Mouse (Mus musculus): ENCODE data around the gene Oxt. TPM values are rescaled to one million over a fixed set of nuclear protein-coding genes. Genes with fewer than 3 reads are reported as not detected.

Gene Oxt
- polyA plus RNA-seq, 1 experiment, result not detected

DNA sequence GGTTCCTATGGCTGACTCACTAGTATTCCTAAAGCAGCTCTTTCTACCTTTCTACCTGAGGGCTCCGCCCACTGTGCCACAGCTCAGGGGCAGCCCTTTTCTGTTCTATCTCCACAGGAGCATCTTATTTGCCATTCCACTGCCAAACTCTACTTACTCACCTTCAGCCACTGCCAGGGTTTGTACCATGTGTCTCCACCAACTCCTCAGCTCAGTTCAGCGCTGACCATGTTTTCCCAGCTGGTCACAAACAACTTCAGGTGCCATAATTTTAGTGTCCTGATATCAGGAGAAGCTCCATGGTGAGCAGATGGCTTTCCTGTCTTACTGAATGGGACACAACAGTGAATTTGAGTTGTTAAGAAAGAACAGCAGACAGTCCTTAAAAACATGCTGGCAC, 18.5 kb upstream of the Oxt start:
- Histone ChIP-seq H3K27ac (ENCODE audit: insufficient read depth, low read length) (no peak overlapping the region), H3K9ac (ENCODE audit: low read depth, poor library complexity, severe bottlenecking) (no peak overlapping the region), H3K27me3 (ENCODE audit: control insufficient read depth, insufficient read depth, low read length, poor library complexity, severe bottlenecking) (no peaks in the 10 kb centered on the region), H3K4me1 (ENCODE audit: control insufficient read depth, insufficient read depth, low read length) (no peaks in the 10 kb centered on the region), H3K4me3 (ENCODE audit: low read depth, low read length) (no peak overlapping the region), H3K9me3 (replicated peaks; ENCODE audit: control insufficient read depth, insufficient read depth, low read length, poor library complexity, severe bottlenecking) (no peaks in the 10 kb centered on the region), H3K36me3 (ENCODE audit: control insufficient read depth, insufficient read depth, low read length, poor library complexity, severe bottlenecking) (no peaks in the 10 kb centered on the region)
- no peak for TF ChIP-seq POLR2A (IDR thresholded peaks at IDR 0.05; ENCODE audit: insufficient read depth, low read length)
- no peak for TF ChIP-seq EP300 (IDR thresholded peaks at IDR 0.05; ENCODE audit: insufficient read depth, low read depth, low read length)
- TF ChIP-seq CTCF (IDR thresholded peaks at IDR 0.05; ENCODE audit: low read depth, low read length), result no peak

DNA sequence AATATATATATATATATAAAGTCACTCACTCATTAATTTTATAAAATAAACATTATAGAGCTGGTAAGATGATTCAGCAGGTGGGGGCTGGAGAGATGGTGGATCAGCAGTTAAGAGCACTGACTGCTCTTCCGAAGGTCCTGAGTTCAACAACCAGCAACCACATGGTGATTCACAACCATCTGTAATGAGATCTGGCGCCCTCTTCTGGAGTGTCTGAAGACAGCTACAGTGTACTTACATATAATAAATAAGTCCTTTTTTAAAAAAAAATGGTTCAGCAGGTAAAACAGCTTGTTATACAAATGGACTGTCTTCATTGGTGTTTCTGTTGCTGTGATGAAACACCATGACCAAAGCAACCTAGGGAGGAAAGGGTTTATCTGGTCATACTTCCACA, 18.0 kb upstream of the Oxt start:
- no peaks in the 10 kb centered on the region for H3K4me1 ChIP-seq (ENCODE audit: control insufficient read depth, insufficient read depth, low read length)
- no peak for TF ChIP-seq CTCF (IDR thresholded peaks at IDR 0.05; ENCODE audit: low read depth, low read length)
- TF ChIP-seq EP300 (IDR thresholded peaks at IDR 0.05; ENCODE audit: insufficient read depth, low read depth, low read length), result no peak
- TF ChIP-seq POLR2A (IDR thresholded peaks at IDR 0.05; ENCODE audit: insufficient read depth, low read length), result no peak
- H3K27ac ChIP-seq (ENCODE audit: insufficient read depth, low read length), result no peak overlapping the region
- no peaks in the 10 kb centered on the region for H3K9me3 ChIP-seq (replicated peaks; ENCODE audit: control insufficient read depth, insufficient read depth, low read length, poor library complexity, severe bottlenecking)
- no peak overlapping the region for H3K4me3 ChIP-seq (ENCODE audit: low read depth, low read length)
- H3K27me3 ChIP-seq (ENCODE audit: control insufficient read depth, insufficient read depth, low read length, poor library complexity, severe bottlenecking), result no peaks in the 10 kb centered on the region
- H3K36me3 ChIP-seq (ENCODE audit: control insufficient read depth, insufficient read depth, low read length, poor library complexity, severe bottlenecking), result no peaks in the 10 kb centered on the region
- H3K9ac ChIP-seq (ENCODE audit: low read depth, poor library complexity, severe bottlenecking), result no peak overlapping the region

DNA sequence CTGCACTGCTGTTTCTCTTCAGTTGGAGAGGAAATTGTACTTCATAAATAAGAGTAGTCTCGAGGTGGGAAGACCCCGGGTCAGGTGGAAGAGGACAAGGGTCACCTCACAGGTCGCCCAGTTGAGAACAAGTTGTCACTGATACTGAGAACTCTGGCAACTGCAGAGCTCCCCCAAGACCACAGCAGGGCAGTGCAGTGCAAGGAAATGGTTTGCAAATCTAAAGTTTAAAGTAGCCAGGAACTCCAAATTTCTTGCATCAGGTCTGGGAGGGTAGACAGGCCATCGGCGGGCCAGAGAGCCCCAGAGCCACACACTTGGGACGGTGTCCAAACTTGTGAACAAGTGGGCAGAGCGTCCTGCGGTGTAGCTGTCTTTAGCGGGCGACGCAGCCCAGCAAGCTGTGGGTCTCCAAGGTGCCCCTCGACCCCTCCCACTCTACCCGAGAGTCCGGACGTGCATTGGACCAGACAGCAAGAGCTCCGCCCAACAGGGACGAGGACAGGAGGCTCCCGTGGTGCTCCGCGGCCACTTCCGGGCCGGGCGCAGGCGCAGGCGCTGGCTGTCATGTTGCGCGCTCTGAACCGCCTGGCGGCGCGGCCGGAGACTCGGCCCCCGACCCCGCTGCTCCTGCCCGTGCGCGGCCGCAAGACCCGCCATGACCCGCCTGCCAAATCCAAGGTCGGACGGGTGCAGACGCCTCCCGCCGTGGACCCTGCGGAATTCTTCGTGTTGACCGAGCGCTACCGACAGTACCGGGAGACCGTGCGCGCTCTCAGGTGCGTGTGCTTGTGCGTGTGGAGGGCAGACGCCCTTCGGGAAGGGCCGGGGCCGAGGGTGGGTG, 12.5 kb upstream of the Oxt start, which contains the start of gene Mrps26:
Mrps26 (plus strand) TSS at position 531 of the 844 bp plus-strand sequence.
- no peaks in the 10 kb centered on the region for H3K9me3 ChIP-seq (replicated peaks; ENCODE audit: control insufficient read depth, insufficient read depth, low read length, poor library complexity, severe bottlenecking)
- H3K4me3 ChIP-seq (ENCODE audit: low read depth, low read length), result peak within 1 kb of the TSS; percentile 93
- H3K36me3 ChIP-seq (ENCODE audit: control insufficient read depth, insufficient read depth, low read length, poor library complexity, severe bottlenecking), result peaks cover 5% of the 10 kb centered on the region
- H3K4me1 ChIP-seq (ENCODE audit: control insufficient read depth, insufficient read depth, low read length), result no peaks in the 10 kb centered on the region
- TF ChIP-seq EP300 (IDR thresholded peaks at IDR 0.05; ENCODE audit: insufficient read depth, low read depth, low read length) (no peak), CTCF (IDR thresholded peaks at IDR 0.05; ENCODE audit: low read depth, low read length) (peak; percentile 35), POLR2A (IDR thresholded peaks at IDR 0.05; ENCODE audit: insufficient read depth, low read length) (peak; percentile 64)
- H3K9ac ChIP-seq (ENCODE audit: low read depth, poor library complexity, severe bottlenecking), result peak within 1 kb of the TSS; percentile 82
- H3K27me3 ChIP-seq (ENCODE audit: control insufficient read depth, insufficient read depth, low read length, poor library complexity, severe bottlenecking), result no peaks in the 10 kb centered on the region
- H3K27ac ChIP-seq (ENCODE audit: insufficient read depth, low read length), result no peak within 1 kb of the TSS

DNA sequence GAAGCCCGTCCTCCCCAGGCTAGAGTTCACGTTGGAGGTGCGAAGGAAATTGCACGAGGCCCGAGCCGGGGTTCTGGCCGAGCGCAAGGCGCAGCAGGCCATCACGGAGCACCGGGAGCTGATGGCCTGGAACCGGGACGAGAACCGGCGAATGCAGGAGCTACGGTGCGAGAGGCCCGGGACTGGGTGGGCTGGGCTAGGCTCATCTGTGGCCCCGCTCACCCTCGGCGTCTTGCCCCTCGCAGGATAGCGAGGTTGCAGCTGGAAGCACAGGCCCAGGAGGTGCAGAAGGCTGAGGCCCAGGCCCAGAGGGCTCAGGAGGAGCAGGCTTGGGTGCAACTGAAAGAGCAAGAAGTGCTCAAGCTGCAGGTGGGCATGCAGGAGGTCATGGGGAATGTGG, 11.9 kb upstream of the Oxt start:
- H3K9ac ChIP-seq (ENCODE audit: low read depth, poor library complexity, severe bottlenecking), result peak overlapping the region; percentile 82
- peaks cover 5% of the 10 kb centered on the region for H3K36me3 ChIP-seq (ENCODE audit: control insufficient read depth, insufficient read depth, low read length, poor library complexity, severe bottlenecking)
- peak overlapping the region; percentile 93 for H3K4me3 ChIP-seq (ENCODE audit: low read depth, low read length)
- no peaks in the 10 kb centered on the region for H3K27me3 ChIP-seq (ENCODE audit: control insufficient read depth, insufficient read depth, low read length, poor library complexity, severe bottlenecking)
- no peak for TF ChIP-seq POLR2A (IDR thresholded peaks at IDR 0.05; ENCODE audit: insufficient read depth, low read length)
- H3K27ac ChIP-seq (ENCODE audit: insufficient read depth, low read length), result no peak overlapping the region
- H3K4me1 ChIP-seq (ENCODE audit: control insufficient read depth, insufficient read depth, low read length), result no peaks in the 10 kb centered on the region
- no peaks in the 10 kb centered on the region for H3K9me3 ChIP-seq (replicated peaks; ENCODE audit: control insufficient read depth, insufficient read depth, low read length, poor library complexity, severe bottlenecking)

- no peak for TF ChIP-seq POLR2A (IDR thresholded peaks at IDR 0.05; ENCODE audit: insufficient read depth, low read length)
- no peak for TF ChIP-seq EP300 (IDR thresholded peaks at IDR 0.05; ENCODE audit: insufficient read depth, low read depth, low read length)
- TF ChIP-seq CTCF (IDR thresholded peaks at IDR 0.05; ENCODE audit: low read depth, low read length), result no peak
- Histone ChIP-seq H3K27ac (ENCODE audit: insufficient read depth, low read length) (no peak overlapping the region), H3K36me3 (ENCODE audit: control insufficient read depth, insufficient read depth, low read length, poor library complexity, severe bottlenecking) (peaks cover 5% of the 10 kb centered on the region), H3K4me3 (ENCODE audit: low read depth, low read length) (no peak overlapping the region), H3K9ac (ENCODE audit: low read depth, poor library complexity, severe bottlenecking) (no peak overlapping the region), H3K4me1 (ENCODE audit: control insufficient read depth, insufficient read depth, low read length) (no peaks in the 10 kb centered on the region), H3K27me3 (ENCODE audit: control insufficient read depth, insufficient read depth, low read length, poor library complexity, severe bottlenecking) (no peaks in the 10 kb centered on the region), H3K9me3 (replicated peaks; ENCODE audit: control insufficient read depth, insufficient read depth, low read length, poor library complexity, severe bottlenecking) (no peaks in the 10 kb centered on the region)
Observed at GRCm38 (mm10) chr2:130564983-130565382, 11.0 kb upstream of the Oxt start.

- H3K9me3 ChIP-seq (replicated peaks; ENCODE audit: control insufficient read depth, insufficient read depth, low read length, poor library complexity, severe bottlenecking), result no peaks in the 10 kb centered on the region
- H3K36me3 ChIP-seq (ENCODE audit: control insufficient read depth, insufficient read depth, low read length, poor library complexity, severe bottlenecking), result peaks cover 5% of the 10 kb centered on the region
- no peak overlapping the region for H3K4me3 ChIP-seq (ENCODE audit: low read depth, low read length)
- H3K4me1 ChIP-seq (ENCODE audit: control insufficient read depth, insufficient read depth, low read length), result no peaks in the 10 kb centered on the region
- TF ChIP-seq EP300 (IDR thresholded peaks at IDR 0.05; ENCODE audit: insufficient read depth, low read depth, low read length), result no peak
- no peak for TF ChIP-seq POLR2A (IDR thresholded peaks at IDR 0.05; ENCODE audit: insufficient read depth, low read length)
- no peak for TF ChIP-seq CTCF (IDR thresholded peaks at IDR 0.05; ENCODE audit: low read depth, low read length)
- no peak overlapping the region for H3K27ac ChIP-seq (ENCODE audit: insufficient read depth, low read length)
- no peaks in the 10 kb centered on the region for H3K27me3 ChIP-seq (ENCODE audit: control insufficient read depth, insufficient read depth, low read length, poor library complexity, severe bottlenecking)
- H3K9ac ChIP-seq (ENCODE audit: low read depth, poor library complexity, severe bottlenecking), result no peak overlapping the region
Observed at GRCm38 (mm10) chr2:130568921-130569320, 7.1 kb upstream of the Oxt start.
